Mouse (Mus musculus) monocyte, adult 5-6 weeks (primary cell): ENCODE results near the gene Ston2. TPM values are rescaled to one million over a fixed set of nuclear protein-coding genes. Genes with fewer than 3 reads are reported as not detected.
"Not testable (repeated sequence)": the region's sequence is repeated elsewhere in the genome, so short reads cannot be mapped to it uniquely, and the experiment has no call there.

Experiments used
- ATAC-seq: fragments of 153-309, 156-312 bp; replicated peaks from 2 replicates; pipeline ENCODE4 v1.8.0; 2017; ENCODE audit warnings: mild to moderate bottlenecking; ENCODE audit not compliant: low TSS enrichment, insufficient number of reproducible peaks, severe bottlenecking, poor library complexity, low FRiP score
- total RNA-seq: library from RNA; stranded (forward); fragments of 200-1000, 200-491, 200-594 nt; gene quantifications from 3 replicates; pipeline ENCODE4 v1.2.3, GENCODE M21; 2017

Ston2 gene
- total RNA-seq, 1 experiment from 2014 or later = 13.4 TPM

- peak; percentile 65 for ATAC-seq
These were observed 200.0 kb downstream of the Ston2 start for GRCm38 (mm10) chr12:91588176-91588669.

- no peak for ATAC-seq
These were observed 200.6 kb downstream of the Ston2 start for GRCm38 (mm10) chr12:91587491-91588033.

- ATAC-seq = no peak
These were observed 201.1 kb downstream of the Ston2 start for GRCm38 (mm10) chr12:91587077-91587476.

- not testable (repeated sequence) for ATAC-seq
These were observed 202.4 kb downstream of the Ston2 start for GRCm38 (mm10) chr12:91585815-91586214.

- peak; percentile 38 for ATAC-seq
These were observed 203.0 kb downstream of the Ston2 start for GRCm38 (mm10) chr12:91585206-91585605.

- no peak for ATAC-seq
These were observed 204.8 kb downstream of the Ston2 start for GRCm38 (mm10) chr12:91583409-91583808.

Other genes with a start within 250 kb of the Ston2 start
- gene Gtf2a1, start 197.9 kb downstream of the Ston2 start, total RNA-seq = 31.8 to 40.7 TPM (median 36.9 TPM) in 3 replicates
- gene Sel1l, start 60.8 kb upstream of the Ston2 start, total RNA-seq = 76.7 to 111 TPM (median 97.7 TPM) in 3 replicates